Mouse (Mus musculus) cerebral cortex, adult 2 months (tissue): Measurements from ENCODE around the gene Tapbp.

Experiments
- WGBS: fragments of 180-500 bp; shearing (Covaris S2); methylation state at CpG from one replicate; pipeline ENCODE4 v1.1.7; 2018; 5-methylcytosine and 5-hydroxymethylcytosine counted together

Tapbp gene

DNA sequence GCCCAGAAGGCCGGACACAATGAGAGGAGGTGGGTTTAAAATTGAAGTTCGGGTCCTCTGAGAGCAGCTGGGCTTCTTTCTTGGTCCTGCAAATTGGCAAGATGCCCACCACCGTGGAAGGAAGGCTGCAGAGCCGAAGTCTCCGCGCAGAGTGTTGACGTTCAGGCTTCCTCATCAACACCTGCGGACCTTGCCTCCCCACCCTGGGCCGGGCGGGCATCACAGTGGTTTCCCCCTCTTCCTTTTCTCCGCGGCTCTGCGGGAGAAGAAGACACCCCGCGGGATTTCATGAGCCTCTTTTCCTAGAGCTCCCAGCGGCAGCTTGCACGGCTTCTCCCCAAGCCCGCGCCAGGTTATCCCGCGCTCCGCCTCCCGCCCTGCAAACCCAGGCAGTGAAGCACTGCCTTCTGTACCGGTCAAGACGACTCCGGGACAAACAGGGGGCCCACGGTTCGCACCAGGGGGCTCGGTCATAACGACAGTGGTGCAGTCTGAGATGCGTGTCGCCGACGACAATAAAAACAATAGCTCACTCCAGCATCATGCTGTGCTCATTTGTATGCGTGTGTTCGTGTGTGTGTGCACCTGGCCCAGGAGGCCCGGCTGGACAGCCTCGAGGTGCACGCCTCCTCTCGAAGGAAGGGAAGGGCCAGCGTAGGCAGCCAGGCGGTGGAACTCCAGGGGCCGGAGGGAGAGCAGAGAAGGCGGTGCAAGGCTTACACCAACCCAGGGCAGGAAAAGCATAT, 7.2 kb upstream of the Tapbp start:
- under 1% methylated on average over 44 of the region's 44 CpGs for WGBS

GRCm38 (mm10) chr17:33909077-33909868, 6.4 kb upstream of the Tapbp start, which contains the start of gene Daxx:
Gene Daxx, plus strand, starts transcription at chr17:33909414.
- under 1% methylated on average over 68 of the region's 68 CpGs for WGBS

GRCm38 (mm10) chr17:33909869-33910250, 5.8 kb upstream of the Tapbp start:
- WGBS = under 1% methylated on average over 14 of the region's 14 CpGs

GRCm38 (mm10) chr17:33910346-33911051, 5.2 kb upstream of the Tapbp start:
- WGBS = 47% methylated on average over 11 of the region's 11 CpGs

GRCm38 (mm10) chr17:33911052-33911812, 4.5 kb upstream of the Tapbp start:
- WGBS = 88% methylated on average over 31 of the region's 31 CpGs

- WGBS = 89% methylated on average over 28 of the region's 28 CpGs
Measured at GRCm38 (mm10) chr17:33911813-33912414, 3.8 kb upstream of the Tapbp start.

GRCm38 (mm10) chr17:33913264-33913663, 2.4 kb upstream of the Tapbp start:
- WGBS = 89% methylated on average over 10 of the region's 10 CpGs

- 82% methylated on average over 8 of the region's 8 CpGs for WGBS
Measured at GRCm38 (mm10) chr17:33913905-33914304, 1.8 kb upstream of the Tapbp start.

- 58% methylated on average over 13 of the region's 13 CpGs for WGBS
Measured at GRCm38 (mm10) chr17:33914969-33915391, 719 bp upstream of the Tapbp start.

GRCm38 (mm10) chr17:33916294-33916693, 595 bp downstream of the Tapbp start:
- WGBS = under 1% methylated on average over 19 of the region's 20 CpGs

GRCm38 (mm10) chr17:33916847-33917655, 1.4 kb downstream of the Tapbp start:
- 71% methylated on average over 31 of the region's 31 CpGs for WGBS

GRCm38 (mm10) chr17:33917656-33918292, 2.1 kb downstream of the Tapbp start:
- WGBS = 82% methylated on average over 18 of the region's 18 CpGs

- 65% methylated on average over 37 of the region's 37 CpGs for WGBS
Measured at GRCm38 (mm10) chr17:33918293-33919203, 2.8 kb downstream of the Tapbp start.

DNA sequence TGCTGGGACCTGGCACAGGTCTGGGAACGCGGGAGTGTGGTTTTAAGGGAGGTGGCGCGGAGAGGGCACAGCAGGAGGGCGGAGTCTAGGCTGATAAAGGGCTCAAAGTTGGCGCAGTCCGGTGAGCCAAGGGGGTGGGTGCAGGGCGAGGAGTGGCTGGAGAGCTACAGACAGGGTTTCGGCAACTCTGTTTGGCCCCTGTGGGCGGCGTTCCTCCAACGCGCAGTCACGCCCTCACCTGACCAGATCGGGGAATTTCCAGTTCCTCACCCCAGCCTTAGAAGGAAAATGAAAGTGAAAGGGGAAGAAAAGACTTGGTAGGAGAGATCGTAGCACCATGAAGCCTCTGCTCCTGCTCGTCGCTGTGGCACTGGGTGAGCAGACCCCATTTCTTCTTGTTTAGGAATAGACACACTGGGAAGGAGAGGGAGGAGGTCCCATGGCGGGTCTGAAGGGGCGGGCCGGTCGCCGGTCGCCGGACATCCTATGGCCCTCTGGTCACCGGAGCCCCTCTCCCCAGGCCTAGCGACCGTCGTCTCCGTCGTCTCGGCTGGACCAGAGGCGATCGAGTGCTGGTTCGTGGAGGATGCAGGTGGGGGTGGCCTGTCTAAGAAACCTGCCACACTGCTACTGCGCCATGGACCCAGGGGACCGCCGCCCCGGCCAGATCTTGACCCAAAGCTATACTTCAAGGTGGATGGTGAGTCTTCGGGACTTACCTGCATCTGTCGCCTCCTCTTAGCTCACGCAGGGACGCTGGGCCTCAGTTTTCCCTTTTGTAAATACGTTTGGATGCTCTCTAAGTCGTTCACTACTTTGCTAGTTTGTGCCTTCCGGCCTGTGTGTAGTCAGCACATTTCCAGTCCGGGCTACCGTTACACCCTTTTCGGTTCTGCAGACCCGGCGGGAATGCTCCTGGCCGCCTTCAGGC, 3.9 kb downstream of the Tapbp start:
- under 1% methylated on average over 52 of the region's 52 CpGs for WGBS

- WGBS = under 1% methylated on average over 36 of the region's 36 CpGs
Measured at GRCm38 (mm10) chr17:33920282-33921097, 4.8 kb downstream of the Tapbp start.

DNA sequence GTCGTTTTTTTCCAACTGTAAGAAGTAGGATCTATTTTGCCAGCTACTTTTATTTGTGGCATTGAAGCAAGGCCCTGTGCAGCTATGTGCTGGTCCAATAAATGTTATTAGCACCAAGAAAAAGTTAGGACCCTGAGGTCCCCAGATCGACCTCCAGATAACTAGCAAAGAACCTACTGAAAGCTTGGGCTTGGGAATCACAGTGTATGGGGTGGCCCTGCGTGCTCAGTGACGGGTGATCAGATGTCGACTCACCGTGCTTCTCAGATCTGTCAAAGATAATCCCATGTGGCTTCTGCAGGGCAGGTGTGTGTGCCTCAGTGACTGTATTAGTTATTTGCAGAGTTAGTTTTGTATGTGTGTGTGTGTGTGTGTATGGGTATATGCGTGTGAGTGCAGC, 5.7 kb downstream of the Tapbp start:
- 91% methylated on average over 7 of the region's 7 CpGs for WGBS
